In the genomic region with DNA sequence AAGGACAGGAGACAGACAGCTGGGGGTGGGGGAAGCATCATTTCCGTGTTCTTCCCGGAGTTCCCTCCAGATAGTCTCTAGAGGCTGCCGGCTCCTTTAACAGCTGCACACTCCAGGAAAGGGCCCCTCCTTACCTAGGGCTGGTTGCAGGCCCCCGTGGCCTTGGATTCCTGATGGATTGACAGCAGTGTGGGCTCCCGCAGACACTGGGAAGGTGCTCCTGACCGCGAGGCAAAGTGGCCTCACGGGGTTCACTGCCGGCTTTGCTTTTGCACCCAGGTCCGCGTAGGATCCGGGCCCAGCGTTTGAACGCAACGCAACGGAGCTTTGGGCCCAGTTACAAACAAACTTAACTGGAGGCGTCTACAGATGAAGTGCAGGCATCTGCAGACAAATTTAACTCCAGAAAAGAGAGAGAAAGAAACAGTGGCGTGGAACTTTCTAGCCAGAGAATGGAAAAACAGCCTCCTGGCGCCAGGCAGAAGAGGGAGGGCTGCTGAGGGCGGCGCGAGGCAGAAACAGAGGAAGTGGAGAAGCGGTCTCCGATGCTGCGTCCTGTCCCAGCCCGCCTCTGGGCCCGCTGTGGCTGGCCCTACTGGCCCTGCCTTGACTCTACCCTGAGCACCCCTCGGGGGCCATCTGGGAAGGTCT, we compare ENCODE assay signal across 8 mouse cellular contexts. TPM values are rescaled to one million over a fixed set of nuclear protein-coding genes. Genes with fewer than 3 reads are reported as not detected.
DNase-seq lines count a peak whose midpoint lies in the region; ATAC-seq and TF ChIP-seq lines count a peak whose summit lies in the region.

Calhm2 (minus strand) TSS at position 524 of the 651 bp plus-strand sequence.

- peak within 1 kb of the TSS; percentile 60 for H3K9ac ChIP-seq in hindbrain, embryonic 16.5 days (ENCODE audit: low read depth, low read length)
- peak within 1 kb of the TSS; percentile 73 for H3K9ac ChIP-seq in limb, embryonic 12.5 days (replicated peaks)
- H3K9ac ChIP-seq in midbrain, embryonic 13.5 days (replicated peaks): peak within 1 kb of the TSS; percentile 59

- H3K9me3 ChIP-seq in hindbrain, embryonic 16.5 days (ENCODE audit: control insufficient read depth, low read length): no peaks in the 10 kb centered on the region
- no peaks in the 10 kb centered on the region for H3K9me3 ChIP-seq in limb, embryonic 12.5 days
- no peaks in the 10 kb centered on the region for H3K9me3 ChIP-seq in midbrain, embryonic 13.5 days

- no peaks in the 10 kb centered on the region for H3K36me3 ChIP-seq in hindbrain, embryonic 16.5 days (ENCODE audit: control insufficient read depth, insufficient read depth, low read length)
- peaks cover 24% of the 10 kb centered on the region for H3K36me3 ChIP-seq in limb, embryonic 12.5 days
- H3K36me3 ChIP-seq in midbrain, embryonic 13.5 days: 0 out of 2 replicates have a peak, but pooled peaks cover 7% of the 10 kb centered on the region

- H3K27me3 ChIP-seq in hindbrain, embryonic 16.5 days (replicated peaks; ENCODE audit: control insufficient read depth, insufficient read depth, low read length): no peaks in the 10 kb centered on the region
- H3K27me3 ChIP-seq in limb, embryonic 12.5 days: peaks cover 8% of the 10 kb centered on the region; the same call in 1 of the 2 replicates
- peaks cover 10% of the 10 kb centered on the region for H3K27me3 ChIP-seq in midbrain, embryonic 13.5 days

- peak within 1 kb of the TSS; percentile 65 for H3K4me3 ChIP-seq in bone marrow, adult 2 months (replicated peaks; ENCODE audit: control insufficient read depth, low read depth, low read length)
- H3K4me3 ChIP-seq in hindbrain, embryonic 16.5 days (ENCODE audit: low read length): peak within 1 kb of the TSS; percentile 34
- peak within 1 kb of the TSS; percentile 41 for H3K4me3 ChIP-seq in limb, embryonic 12.5 days (replicated peaks)
- H3K4me3 ChIP-seq in midbrain, embryonic 13.5 days (replicated peaks): peak within 1 kb of the TSS; percentile 18; the same call in 1 of the 2 replicates

- ATAC-seq in hindbrain, embryonic 16.5 days: peak; percentile 25; the same call in 1 of the 2 replicates
- peak; percentile 30; the same call in 1 of the 2 replicates for ATAC-seq in limb, embryonic 12.5 days (ENCODE audit: insufficient number of reproducible peaks, insufficient read depth, low FRiP score, low TSS enrichment, low read depth)
- peak; percentile 66 for ATAC-seq in midbrain, embryonic 13.5 days

- H3K4me2 ChIP-seq in hindbrain, embryonic 16.5 days (ENCODE audit: low read length): peak within 1 kb of the TSS; percentile 58
- peak within 1 kb of the TSS; percentile 75 for H3K4me2 ChIP-seq in limb, embryonic 12.5 days
- peak within 1 kb of the TSS; percentile 50 for H3K4me2 ChIP-seq in midbrain, embryonic 13.5 days (replicated peaks)

- peaks cover 9% of the 10 kb centered on the region; the same call in 1 of the 2 replicates for H3K4me1 ChIP-seq in bone marrow, adult 2 months (ENCODE audit: control insufficient read depth, insufficient read depth, low read length)
- peaks cover 10% of the 10 kb centered on the region for H3K4me1 ChIP-seq in hindbrain, embryonic 16.5 days (ENCODE audit: control insufficient read depth, insufficient read depth, low read depth, low read length)
- peaks cover 38% of the 10 kb centered on the region for H3K4me1 ChIP-seq in limb, embryonic 12.5 days (replicated peaks)
- peaks cover 19% of the 10 kb centered on the region for H3K4me1 ChIP-seq in midbrain, embryonic 13.5 days (replicated peaks)

- WGBS in bone marrow, adult 2 months: under 1% methylated on average over 28 of the region's 28 CpGs
- WGBS in hindbrain, embryonic 16.5 days: 11% methylated on average over 28 of the region's 28 CpGs
- 6% methylated on average over 28 of the region's 28 CpGs for WGBS in limb, embryonic 12.5 days
- WGBS in midbrain, embryonic 13.5 days: 11% methylated on average over 28 of the region's 28 CpGs

- peak within 1 kb of the TSS; percentile 74 for H3K27ac ChIP-seq in bone marrow, adult 2 months (ENCODE audit: control insufficient read depth, insufficient read depth, low read depth, low read length, poor library complexity)
- H3K27ac ChIP-seq in hindbrain, embryonic 16.5 days (ENCODE audit: low read depth, low read length): peak within 1 kb of the TSS; percentile 25; the same call in 1 of the 2 replicates
- peak within 1 kb of the TSS; percentile 85 for H3K27ac ChIP-seq in limb, embryonic 12.5 days
- H3K27ac ChIP-seq in midbrain, embryonic 13.5 days: no peak within 1 kb of the TSS

- DNase-seq in adrenal gland, adult (ENCODE audit: inconsistent age in 2 of 2, low spot score in 1 of 2): peak; percentile 58 to 85
- no peak for DNase-seq in adrenal gland, adult 8-10 months
- peak; percentile 65 for DNase-seq in gastrocnemius, postnatal 10 days
- peak; percentile 27 to 40 for DNase-seq in spleen, postnatal 14 days (ENCODE audit: low spot score in 2 of 2)

- TF ChIP-seq POLR2A in bone marrow, adult 2 months (IDR thresholded peaks at IDR 0.05; ENCODE audit: borderline replicate concordance, control insufficient read depth, low read depth, low read length): peak; percentile 63; the same call in 1 of the 2 replicates

- no peak for TF ChIP-seq CTCF in bone marrow, adult 2 months (IDR thresholded peaks at IDR 0.05; ENCODE audit: control insufficient read depth, insufficient read depth, low read length)

RNA-seq across cellular contexts. Expression of gene Calhm2, which starts in this region (rescaled TPM):
- total RNA-seq in adrenal gland, adult 8-10 months (2022): 1 to 10 TPM; 4.6 to 8.8 (median 7.5) TPM
- polyA plus RNA-seq in bone marrow, adult 2 months (2011; ENCODE audit: insufficient read depth, insufficient read length, low replicate concordance, missing spikeins): 5.1 and 8.4 TPM in 2 replicates
- total RNA-seq in gastrocnemius, postnatal 10 days (2021): 1 to 10 TPM; 3.1 to 4.1 TPM
- 1.8 and 1.9 TPM in 2 replicates for polyA plus RNA-seq in hindbrain, embryonic 16.5 days (2015; fragmentation: Nextera tagmentation; extraction: Ambion mirVana)
- polyA plus RNA-seq in limb, embryonic 12.5 days (2016; fragmentation: Nextera tagmentation; extraction: Ambion mirVana): 5.3 and 6.2 TPM in 2 replicates
- polyA plus RNA-seq in midbrain, embryonic 13.5 days (2015; fragmentation: Nextera tagmentation; extraction: Ambion mirVana): 0.82 and 1.0 TPM in 2 replicates
